Mouse (Mus musculus) lung, postnatal 0 days (tissue): Measurements from ENCODE around the gene Fam207a.

ENCODE experiments used
- CTCF ChIP-seq: IDR thresholded peaks from 2 replicates; pipeline ENCODE4 v1.5.1; 2016; ENCODE audit warnings: antibody characterized with exemption, mild to moderate bottlenecking
- EP300 ChIP-seq: IDR thresholded peaks from 2 replicates; pipeline ENCODE4 v1.6.1; 2016; ENCODE audit warnings: antibody characterized with exemption, mild to moderate bottlenecking, control low read depth

DNA sequence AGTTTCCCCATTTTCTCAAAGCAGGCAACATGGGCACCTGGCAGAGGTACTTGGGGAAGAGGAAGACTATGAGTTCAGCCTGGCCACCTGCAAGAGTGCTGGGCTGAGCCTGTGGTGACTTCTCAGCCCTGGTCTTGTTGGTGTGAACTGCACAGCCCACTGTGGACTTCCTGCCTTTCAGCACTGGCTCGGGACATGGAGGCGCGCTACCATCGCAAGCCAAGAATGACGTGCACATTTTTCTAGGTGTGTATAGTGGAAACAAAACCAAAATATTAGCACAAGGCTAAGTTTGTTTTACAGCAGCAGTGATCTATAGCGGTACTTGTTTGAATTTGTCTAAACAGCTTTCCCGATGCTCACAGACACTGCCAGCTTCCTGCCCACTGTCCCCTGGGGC, 44.1 kb downstream of the Fam207a start:
- TF ChIP-seq EP300 (no peak), CTCF (no peak)
